Mouse (Mus musculus) kidney, adult 2 months (tissue): ENCODE results near the gene Car6.

ENCODE experiments used
- CTCF ChIP-seq: fragments of 200-500 bp; conservative IDR thresholded peaks from 2 replicates; pipeline ENCODE4 v1.5.1; 2011; ENCODE audit warnings: low read depth, mild to moderate bottlenecking, control low read depth, low read length, moderate library complexity, mixed read lengths; ENCODE audit not compliant: insufficient read depth, insufficient read length
- POLR2A ChIP-seq: fragments of 200-500 bp; IDR thresholded peaks from one replicate; pipeline ENCODE4 v1.6.1; 2011; ENCODE audit warnings: low read depth, low read length, control low read depth

DNA sequence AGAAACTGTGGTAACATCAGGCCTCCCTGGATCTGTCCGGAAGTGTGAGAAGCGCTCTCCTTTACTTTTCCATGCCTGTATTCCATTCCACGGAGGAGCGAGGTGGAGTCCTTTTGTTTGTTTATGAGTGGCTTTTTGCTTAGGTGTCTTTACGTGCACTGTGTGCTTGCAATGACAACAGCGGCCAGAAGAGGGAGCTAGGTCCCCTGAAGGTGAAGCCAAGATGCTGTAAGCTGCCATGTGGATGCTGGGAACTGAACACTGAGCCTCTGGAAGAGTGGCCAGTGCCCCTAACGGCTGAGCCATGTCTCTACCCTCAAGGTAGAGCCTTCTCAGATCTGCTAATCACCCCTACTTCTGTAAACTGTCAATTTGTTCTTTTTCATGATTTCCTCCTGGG is 19.8 kb downstream of the Car6 start:
- TF ChIP-seq CTCF (no peak), POLR2A (no peak)
